Mouse (Mus musculus): ENCODE measurements around the gene Mxd1.

DNA sequence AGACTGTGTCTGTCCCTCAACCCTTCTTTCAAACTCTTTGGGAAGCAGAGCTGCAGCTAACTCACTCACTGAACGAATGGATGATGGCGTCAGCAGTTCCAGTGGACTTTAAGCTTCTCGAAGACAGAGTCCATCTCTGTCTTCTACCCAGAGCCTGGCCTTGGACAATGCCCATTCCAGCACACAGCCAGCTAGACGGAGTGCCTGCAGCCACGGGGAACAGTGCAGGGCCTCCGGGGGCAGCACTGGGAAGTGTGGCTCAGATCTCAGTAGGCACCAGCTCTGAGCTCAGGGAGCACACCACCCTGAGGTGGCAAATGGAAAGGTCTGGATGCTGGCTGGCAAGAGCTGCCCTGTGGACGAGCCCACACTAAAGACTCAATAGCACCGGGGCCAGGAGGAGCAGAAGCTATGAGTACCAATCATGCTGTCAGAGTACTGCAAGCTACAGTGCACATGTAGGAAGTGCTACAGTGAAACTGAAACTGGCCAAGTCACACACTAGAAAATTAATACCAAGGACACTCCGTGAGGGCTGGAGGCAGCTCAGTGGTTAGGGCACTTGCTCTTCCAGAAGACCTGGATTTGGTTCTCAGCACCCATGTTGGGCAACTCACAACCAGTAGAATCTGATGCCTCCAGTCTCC is 14.6 kb downstream of the Mxd1 start:
- TF ChIP-seq GATA1 (IDR thresholded peaks at IDR 0.05; ENCODE audit: low read length) (no peak), TAL1 (IDR thresholded peaks at IDR 0.05; ENCODE audit: low read length) (no peak)
